Mouse (Mus musculus) urinary bladder, adult 18-20 months (tissue): ENCODE results near the gene Myo1h.

Experiments
- DNase-seq, 2 experiments: peaks; one replicate each; pipeline ENCODE4 v3.0.0; 2022; ENCODE audit warnings: low spot score in 2 of 2, mixed read lengths in 2 of 2

Gene Myo1h

GRCm38 (mm10) chr5:114296693-114297631, 8.0 kb downstream of the Myo1h start:
- DNase-seq, result no peak

GRCm38 (mm10) chr5:114298212-114298894, 9.4 kb downstream of the Myo1h start:
- DNase-seq, result no peak

- DNase-seq, result no peak
These were observed 10.3 kb downstream of the Myo1h start for GRCm38 (mm10) chr5:114299156-114299855.

GRCm38 (mm10) chr5:114299883-114300610, 11.1 kb downstream of the Myo1h start:
- DNase-seq, result no peak

GRCm38 (mm10) chr5:114303166-114303565, 14.2 kb downstream of the Myo1h start:
- no peak for DNase-seq

- no peak for DNase-seq
These were observed 17.5 kb downstream of the Myo1h start for GRCm38 (mm10) chr5:114306496-114306895.

GRCm38 (mm10) chr5:114308765-114309679, 20.1 kb downstream of the Myo1h start:
- no peak for DNase-seq

GRCm38 (mm10) chr5:114309680-114310036, 20.7 kb downstream of the Myo1h start:
- DNase-seq, result no peak

- DNase-seq, result no peak
These were observed 34.3 kb downstream of the Myo1h start for GRCm38 (mm10) chr5:114323105-114323790.

GRCm38 (mm10) chr5:114323791-114324507, 35.0 kb downstream of the Myo1h start:
- DNase-seq, result peak in 1 of 2 experiments; percentile 26

GRCm38 (mm10) chr5:114342996-114343395, 54.0 kb downstream of the Myo1h start:
- no peak for DNase-seq

GRCm38 (mm10) chr5:114343612-114344011, 54.6 kb downstream of the Myo1h start:
- DNase-seq, result no peak

GRCm38 (mm10) chr5:114345538-114345937, 56.6 kb downstream of the Myo1h start:
- no peak for DNase-seq

- no peak for DNase-seq
These were observed 58.0 kb downstream of the Myo1h start for GRCm38 (mm10) chr5:114347005-114347404.

GRCm38 (mm10) chr5:114351490-114351889, 62.5 kb downstream of the Myo1h start:
- DNase-seq, result no peak

- DNase-seq, result peak; percentile 70 to 72
These were observed 67.4 kb downstream of the Myo1h start for GRCm38 (mm10) chr5:114356250-114356935.

- DNase-seq, result no peak
These were observed 68.2 kb downstream of the Myo1h start for GRCm38 (mm10) chr5:114356936-114357751.

- no peak for DNase-seq
These were observed 69.9 kb downstream of the Myo1h start for GRCm38 (mm10) chr5:114358833-114359232.
